Mouse (Mus musculus): ENCODE results near the gene B3gntl1.

Gene B3gntl1

DNA sequence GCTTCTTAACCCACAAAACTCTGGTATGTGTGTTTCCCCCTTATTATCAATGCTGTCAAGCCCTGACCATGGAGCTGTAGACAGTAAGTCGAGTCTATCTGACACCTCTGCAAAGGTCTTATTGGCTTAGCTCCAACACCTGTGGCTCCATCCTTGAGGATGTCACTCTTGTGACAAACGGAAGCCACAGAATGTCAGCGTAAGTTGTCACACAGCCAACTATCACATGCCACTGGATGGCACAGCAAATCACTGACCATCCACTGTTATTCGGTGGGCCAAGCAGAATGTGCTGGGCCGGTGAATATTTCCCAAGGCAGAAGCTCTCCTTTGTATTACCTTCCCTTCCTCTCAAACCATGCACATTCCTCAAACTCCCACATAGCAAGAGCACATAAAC is 24.8 kb downstream of the B3gntl1 start:
- no peak for DNase-seq (ENCODE audit: low spot score)

DNA sequence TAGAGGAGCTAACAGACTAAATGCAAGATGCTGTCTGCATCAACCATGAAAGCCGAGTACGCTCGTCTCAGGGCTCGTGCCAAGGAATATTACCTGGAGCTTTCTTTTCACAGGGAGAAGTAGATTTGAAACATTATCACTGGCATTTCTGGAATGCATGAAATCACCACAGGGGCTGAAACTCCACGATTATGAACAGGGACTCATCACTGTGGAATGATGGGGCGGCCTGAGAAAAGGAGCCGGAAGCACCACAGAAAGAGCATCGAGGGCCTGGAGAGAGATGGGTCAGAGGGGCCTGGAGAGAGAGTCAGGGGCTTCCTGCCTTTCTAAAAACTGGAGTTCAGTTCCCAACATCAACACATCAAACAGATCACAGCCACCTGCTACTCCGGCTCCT is 25.6 kb downstream of the B3gntl1 start:
- DNase-seq (ENCODE audit: low spot score) = no peak

DNA sequence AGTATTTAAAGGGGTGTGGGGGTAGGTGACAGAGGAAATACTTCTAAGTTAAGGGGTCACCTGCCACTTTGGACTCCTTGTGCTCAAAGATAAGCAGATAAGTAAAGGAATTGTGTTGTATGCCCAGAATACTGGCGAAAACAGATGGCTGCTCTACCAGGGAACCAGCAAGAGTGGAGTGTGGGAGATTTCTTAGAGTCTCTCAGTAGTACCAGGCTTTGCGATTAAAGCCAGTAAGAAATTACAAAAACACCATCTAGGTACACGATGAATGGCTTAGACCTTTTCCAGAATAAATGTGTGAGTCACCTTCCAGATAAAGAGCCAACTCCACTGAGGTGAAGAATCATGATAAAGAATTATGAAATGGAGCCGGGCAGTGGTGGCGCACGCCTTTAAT is 27.6 kb downstream of the B3gntl1 start:
- DNase-seq (ENCODE audit: low spot score) = no peak

DNA sequence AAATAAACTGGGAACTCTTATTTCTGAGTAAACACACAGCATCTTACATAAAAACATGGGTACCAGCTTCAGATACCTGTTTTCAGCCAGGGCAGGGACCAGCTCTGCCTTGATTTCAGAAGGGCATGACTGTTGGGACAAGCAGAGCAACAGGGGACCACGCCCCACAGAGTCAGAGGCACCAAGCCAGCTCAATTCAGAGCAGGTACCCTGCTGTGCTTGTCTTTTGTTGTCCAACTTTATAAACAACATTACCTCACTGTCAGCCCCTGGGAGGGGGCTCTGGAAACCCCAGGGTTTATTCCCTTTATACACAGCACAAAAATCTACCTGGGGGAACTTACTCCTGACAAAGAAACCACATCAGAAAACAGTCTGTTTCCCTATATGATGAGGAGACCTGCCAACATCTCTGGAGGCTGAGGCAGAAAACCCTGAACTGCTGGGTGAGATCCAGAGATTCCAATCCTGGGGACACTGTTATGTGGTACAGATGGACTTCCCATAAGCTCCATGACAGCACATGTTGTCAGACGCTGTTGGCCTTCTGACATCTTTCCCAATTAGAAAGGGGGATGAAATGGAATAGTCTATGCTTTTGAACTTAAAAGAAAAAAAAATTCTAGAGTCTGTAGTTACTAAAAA is 31.3 kb downstream of the B3gntl1 start:
- DNase-seq (ENCODE audit: low spot score) = no peak

DNA sequence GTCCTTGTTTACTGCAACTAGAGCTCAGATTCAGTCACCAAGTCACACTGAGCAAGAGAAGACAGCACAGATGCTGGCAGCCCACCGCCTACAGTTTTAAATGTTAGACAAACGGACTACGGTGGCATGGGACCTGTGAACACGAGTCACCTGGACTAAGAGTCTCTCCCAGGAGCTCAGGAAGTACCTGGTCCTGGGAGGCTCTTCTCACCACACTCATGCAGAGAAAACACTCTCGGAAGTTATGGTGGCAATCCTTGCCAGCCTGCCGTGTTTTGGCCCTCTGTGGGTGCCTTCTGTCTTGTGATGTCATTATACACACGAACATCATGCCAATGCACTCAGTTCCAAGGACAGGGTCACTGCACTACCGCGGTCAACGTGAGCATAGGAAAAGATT is 36.3 kb downstream of the B3gntl1 start:
- no peak for DNase-seq (ENCODE audit: low spot score)

DNA sequence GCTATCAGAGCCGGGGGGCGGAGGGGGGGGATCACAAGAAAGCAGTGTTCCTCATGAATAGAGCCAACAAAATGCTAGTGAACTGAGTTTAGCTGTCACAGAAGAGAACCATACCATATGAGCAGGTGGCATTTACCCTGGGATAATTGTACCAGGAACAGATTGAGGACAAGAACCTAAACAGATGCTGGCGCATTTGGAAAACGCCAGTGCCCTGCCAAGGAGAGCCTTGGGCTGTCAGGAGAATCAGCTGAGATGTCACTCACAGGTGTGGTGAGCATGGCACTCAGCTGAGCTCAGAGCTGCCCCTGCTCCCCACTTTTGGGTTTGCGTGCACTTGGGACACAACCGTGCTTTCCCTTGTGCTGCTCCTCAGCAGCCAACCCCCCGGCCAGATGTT is 41.5 kb downstream of the B3gntl1 start:
- DNase-seq (ENCODE audit: low spot score) = no peak

DNA sequence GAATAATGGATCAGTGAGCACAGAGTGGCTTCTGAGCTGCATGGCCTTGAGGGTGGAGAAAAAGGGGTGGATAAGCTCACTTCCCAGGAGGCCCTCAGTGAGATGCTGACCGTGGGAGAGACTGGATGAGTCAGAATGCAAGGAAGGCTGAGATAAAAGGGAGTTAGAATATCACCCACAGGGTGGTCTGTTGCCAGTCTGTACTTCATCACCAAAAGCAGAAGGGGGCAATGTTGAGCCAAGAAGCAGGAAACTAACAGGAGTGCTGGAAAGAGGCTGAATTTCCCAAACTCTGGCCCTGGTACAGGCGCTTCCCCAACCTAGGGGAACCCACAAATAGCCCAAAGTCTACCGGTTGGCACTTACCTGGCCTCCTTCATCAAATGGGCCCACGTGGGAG is 42.5 kb downstream of the B3gntl1 start:
- DNase-seq (ENCODE audit: low spot score) = no peak

DNA sequence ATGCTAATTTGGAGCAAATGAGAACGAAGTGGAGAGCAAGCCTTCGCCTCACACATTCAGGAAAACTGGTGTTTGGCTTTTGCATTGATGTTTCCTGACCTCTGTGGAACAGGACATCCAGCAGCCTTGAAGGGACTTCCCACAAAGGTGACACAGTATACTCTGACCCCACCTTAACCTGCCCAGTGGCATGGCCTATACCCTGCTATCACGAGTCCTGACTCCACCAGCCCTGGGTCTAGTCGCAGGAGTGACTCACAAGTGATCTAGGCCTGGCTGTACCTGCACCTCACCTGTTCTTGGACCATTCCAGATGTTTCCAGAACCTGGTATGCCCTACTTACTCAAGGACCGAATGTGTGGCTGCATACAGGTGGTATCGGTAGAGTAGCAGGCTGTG is 43.4 kb downstream of the B3gntl1 start:
- DNase-seq (ENCODE audit: low spot score) = no peak

DNA sequence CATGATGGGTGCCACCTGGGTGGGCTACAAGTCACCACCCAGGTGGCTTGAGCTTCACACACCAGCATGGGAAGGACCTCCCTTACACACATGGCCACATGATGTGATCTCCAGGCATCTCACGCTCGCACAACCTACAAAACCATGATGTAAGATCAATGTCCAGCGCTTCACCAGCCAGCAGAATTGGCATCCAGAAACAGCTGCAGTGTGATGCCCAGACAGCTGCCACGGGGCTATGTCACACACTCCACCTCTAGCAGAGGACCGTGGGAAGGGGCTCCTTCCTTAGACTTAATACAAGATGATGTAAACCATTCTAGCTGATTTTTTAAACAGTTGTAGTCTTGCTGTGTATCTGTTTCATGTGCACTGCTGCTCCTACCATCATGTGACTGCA is 45.4 kb downstream of the B3gntl1 start:
- no peak for DNase-seq (ENCODE audit: low spot score)

DNA sequence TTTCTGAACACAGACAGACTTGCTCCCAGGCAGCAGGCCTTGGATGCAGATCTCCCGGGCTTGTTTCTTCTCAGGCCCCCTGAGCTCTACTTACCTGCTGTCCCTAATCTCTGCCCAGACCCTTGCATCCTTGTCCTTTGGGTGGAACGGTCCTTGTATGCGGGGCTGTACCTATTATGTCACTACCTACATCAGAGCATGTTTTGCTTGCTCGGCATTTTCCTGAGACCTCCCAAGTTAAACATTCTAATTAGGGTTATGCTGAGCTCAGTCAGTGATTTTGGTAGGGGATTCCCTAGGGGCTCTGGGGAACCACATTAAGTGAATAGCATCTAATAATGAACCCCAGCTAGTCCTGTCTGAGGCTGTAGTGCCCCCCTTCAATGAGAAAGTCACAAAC is 47.9 kb downstream of the B3gntl1 start:
- DNase-seq (ENCODE audit: low spot score) = no peak

DNA sequence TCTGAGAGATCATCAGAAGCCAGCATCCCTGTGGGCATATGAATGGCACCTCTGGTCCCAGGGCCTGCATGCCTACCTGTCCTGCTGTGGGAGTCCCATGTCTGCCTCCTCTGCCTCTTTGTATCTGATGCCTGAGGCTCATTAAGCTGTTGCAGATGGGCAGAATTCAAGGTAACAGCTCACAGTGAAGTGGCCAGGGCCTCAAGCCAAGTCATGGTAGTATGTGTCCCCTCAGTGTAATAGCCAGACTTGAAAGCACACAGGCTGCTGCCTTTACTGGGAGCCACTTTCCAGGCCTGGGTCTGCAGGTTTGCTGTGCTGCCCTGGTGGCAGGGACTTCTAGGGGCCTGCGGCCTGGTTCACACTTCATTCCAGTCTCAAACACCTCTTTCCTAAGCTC is 55.6 kb downstream of the B3gntl1 start:
- DNase-seq (ENCODE audit: low spot score) = no peak

DNA sequence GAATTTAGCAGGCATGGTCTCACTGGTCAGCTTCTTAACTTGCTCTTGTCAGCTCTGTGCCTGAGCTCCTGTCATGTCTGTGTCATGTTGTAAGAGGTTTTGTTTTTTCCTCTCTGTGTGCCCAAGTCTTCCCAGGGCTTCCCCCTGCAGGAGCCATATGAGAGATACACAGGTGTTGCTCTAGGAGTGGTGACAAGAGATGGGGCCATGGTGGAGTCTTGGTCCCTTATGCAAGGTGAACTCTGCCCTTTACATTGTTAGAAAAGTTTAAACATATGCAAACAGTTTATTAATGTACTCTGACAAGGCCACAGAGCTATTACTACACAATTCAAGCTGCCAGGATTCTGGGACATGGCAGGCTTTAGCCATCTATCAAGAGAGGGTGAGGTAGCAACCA is 56.5 kb downstream of the B3gntl1 start:
- no peak for DNase-seq (ENCODE audit: low spot score)

DNA sequence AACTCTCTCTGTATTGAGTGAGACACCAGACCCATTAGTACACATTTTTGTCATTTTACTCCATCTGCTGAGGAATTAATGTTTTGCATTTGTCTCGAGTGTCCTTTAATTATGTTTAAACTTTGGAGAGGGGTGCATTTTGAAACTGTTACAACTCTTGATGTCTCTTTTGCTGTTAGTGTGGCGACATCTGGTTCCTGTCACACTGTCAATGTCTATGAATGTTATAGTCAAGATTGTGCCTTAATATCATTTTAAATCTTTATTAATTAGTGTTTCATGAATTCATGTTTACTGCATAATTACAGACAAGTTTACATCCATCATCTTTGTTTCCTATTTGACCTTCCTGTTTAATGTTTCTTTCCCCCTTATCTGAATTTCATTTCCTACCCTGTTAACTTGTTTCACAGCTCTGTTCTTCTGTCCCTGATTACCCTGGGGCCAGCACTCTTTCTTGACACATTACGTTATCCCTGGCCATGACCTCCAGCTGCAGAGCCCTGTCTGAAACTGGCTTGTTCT is 56.9 kb downstream of the B3gntl1 start:
- no peak for DNase-seq (ENCODE audit: low spot score)

DNA sequence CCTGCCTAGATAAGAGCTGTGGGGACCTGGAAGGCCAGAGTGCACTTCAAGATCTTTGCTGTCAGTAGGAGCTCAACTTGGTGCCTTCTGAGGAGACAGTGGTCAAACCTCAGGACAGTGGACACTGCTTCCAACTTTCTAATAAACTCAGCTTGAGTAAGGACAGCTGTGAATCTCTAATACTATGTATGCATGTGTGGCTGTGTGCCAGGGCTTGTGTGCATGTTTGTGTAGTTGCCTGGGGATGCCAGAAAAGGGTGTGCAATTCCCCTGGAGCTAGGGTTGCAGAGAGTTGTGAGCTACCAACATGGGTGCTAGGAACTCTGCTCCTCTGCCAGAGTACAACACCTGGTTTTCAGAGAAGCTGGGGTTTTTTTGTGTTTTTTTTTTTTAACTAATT is 62.0 kb downstream of the B3gntl1 start:
- no peak for DNase-seq (ENCODE audit: low spot score)

DNA sequence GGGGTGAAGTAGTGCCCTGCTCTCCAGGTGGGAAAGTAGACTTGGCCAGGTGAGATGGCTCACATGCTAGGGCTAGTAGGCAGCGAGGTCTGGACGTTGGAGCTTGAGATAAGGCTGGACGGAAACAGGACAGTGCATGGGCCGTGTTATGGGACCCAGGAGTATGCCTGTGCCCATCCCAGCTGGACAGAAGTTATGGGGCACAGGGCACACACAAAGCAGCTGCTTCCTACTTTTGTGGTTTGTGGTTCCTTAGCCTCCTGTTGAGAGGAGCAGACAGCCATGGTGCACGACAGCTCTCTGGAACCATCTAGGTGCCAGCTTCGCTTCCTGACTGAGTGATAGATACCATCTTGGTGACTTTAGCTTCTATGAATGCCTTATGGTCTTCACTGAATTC is 67.3 kb downstream of the B3gntl1 start:
- no peak for DNase-seq (ENCODE audit: low spot score)

DNA sequence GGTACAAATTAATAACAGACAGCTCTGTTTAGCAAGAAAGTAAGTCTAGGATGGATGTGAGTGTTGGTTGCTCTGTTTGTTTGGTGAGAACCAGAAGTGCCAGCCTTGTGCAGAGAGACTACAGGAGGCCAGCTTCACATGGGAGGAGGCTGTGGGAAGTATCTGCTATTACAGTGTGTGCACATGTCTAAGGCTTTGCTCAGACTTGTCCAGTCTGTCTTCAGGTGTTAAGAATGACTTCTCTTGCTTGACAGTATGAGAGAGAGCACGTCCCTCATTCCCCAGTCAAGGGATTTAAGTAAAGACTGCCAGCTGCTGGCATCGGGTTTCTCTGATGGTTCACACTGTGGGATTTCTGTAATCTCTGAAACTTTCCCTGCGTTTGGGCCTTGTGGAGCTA is 71.5 kb downstream of the B3gntl1 start:
- DNase-seq (ENCODE audit: low spot score) = no peak

DNA sequence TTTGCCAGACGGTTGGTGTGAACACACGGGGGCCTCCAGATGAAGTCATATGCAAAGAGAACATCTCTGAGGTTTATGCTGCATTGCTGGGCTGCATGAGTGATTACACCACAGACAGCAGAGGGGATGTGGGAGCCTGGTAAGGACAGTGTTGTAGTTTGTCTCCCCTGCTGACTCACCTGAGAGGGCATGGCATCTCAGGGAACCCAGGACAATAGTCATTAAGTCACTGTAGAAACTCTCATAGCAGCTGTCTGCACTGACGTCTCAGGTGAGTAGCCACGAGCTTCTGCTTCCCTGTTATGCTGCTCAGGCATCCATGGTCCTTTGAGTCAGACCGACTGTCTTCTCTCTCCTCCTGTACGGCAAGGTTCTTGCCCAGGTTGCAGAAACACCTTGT is 75.7 kb downstream of the B3gntl1 start:
- DNase-seq (ENCODE audit: low spot score) = no peak

DNA sequence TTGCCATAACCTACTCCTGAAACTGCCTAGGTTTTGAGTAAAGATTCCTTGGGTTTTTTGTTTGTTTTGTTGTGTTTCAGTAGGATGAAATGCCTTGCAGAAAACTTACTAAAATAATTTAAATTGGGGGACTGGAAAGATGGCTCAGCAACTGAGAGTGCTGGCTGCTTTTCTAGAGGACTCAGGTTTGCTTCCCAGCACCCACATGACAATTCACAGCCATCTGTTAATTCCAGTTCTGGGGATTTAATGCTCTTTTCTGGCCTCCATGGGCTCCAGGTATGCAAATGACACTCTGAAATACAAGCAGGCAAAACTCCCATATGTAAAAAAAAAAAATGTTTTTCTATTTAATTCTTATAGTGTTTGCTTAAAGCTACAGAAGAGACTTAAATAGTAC is 91.1 kb downstream of the B3gntl1 start:
- DNase-seq (ENCODE audit: low spot score) = no peak

All from layer of hippocampus, adult 9-10 months (tissue).